Mouse (Mus musculus) urinary bladder, postnatal 10 days (tissue): ENCODE results near the gene Tmem117.

ENCODE experiments used
- DNase-seq: peaks from one replicate; pipeline ENCODE4 v3.0.0; 2022; ENCODE audit warnings: low spot score

Tmem117 gene

GRCm38 (mm10) chr15:95028862-95029486, 399.9 kb downstream of the Tmem117 start:
- DNase-seq = no peak

- no peak for DNase-seq
Measured at GRCm38 (mm10) chr15:95029487-95029875, 400.4 kb downstream of the Tmem117 start.

- no peak for DNase-seq
Measured at GRCm38 (mm10) chr15:95042437-95042836, 413.4 kb downstream of the Tmem117 start.

- DNase-seq = no peak
Measured at GRCm38 (mm10) chr15:95044011-95044410, 415.0 kb downstream of the Tmem117 start.

- DNase-seq = no peak
Measured at GRCm38 (mm10) chr15:95047486-95047885, 418.5 kb downstream of the Tmem117 start.

GRCm38 (mm10) chr15:95049171-95049729, 420.2 kb downstream of the Tmem117 start:
- no peak for DNase-seq

GRCm38 (mm10) chr15:95055081-95055650, 426.1 kb downstream of the Tmem117 start:
- no peak for DNase-seq

GRCm38 (mm10) chr15:95068023-95068422, 439.0 kb downstream of the Tmem117 start:
- no peak for DNase-seq

- DNase-seq = no peak
Measured at GRCm38 (mm10) chr15:95068799-95069198, 439.8 kb downstream of the Tmem117 start.

GRCm38 (mm10) chr15:95070881-95071280, 441.8 kb downstream of the Tmem117 start:
- no peak for DNase-seq

GRCm38 (mm10) chr15:95075356-95075755, 446.3 kb downstream of the Tmem117 start:
- no peak for DNase-seq

- no peak for DNase-seq
Measured at GRCm38 (mm10) chr15:95081654-95082053, 452.6 kb downstream of the Tmem117 start.

GRCm38 (mm10) chr15:95085962-95086361, 456.9 kb downstream of the Tmem117 start:
- no peak for DNase-seq

- no peak for DNase-seq
Measured at GRCm38 (mm10) chr15:95100133-95100532, 471.1 kb downstream of the Tmem117 start.

GRCm38 (mm10) chr15:95101522-95101921, 472.5 kb downstream of the Tmem117 start:
- DNase-seq = no peak

GRCm38 (mm10) chr15:95107246-95107809, 478.3 kb downstream of the Tmem117 start:
- DNase-seq = no peak

GRCm38 (mm10) chr15:95108626-95109025, 479.6 kb downstream of the Tmem117 start:
- no peak for DNase-seq

GRCm38 (mm10) chr15:95131401-95131800, 502.4 kb downstream of the Tmem117 start:
- no peak for DNase-seq

- no peak for DNase-seq
Measured at GRCm38 (mm10) chr15:95135926-95136609, 507.0 kb downstream of the Tmem117 start.

- DNase-seq = no peak
Measured at GRCm38 (mm10) chr15:95137018-95137810, 508.2 kb downstream of the Tmem117 start.

- no peak for DNase-seq
Measured at GRCm38 (mm10) chr15:95138709-95139409, 509.8 kb downstream of the Tmem117 start.
